Mouse (Mus musculus): ENCODE data around the gene Spsb2. TPM values are rescaled to one million over a fixed set of nuclear protein-coding genes. Genes with fewer than 3 reads are reported as not detected.

Gene Spsb2
- polyA plus RNA-seq, 1 experiment from 2014 or later: 9.5 TPM

DNA sequence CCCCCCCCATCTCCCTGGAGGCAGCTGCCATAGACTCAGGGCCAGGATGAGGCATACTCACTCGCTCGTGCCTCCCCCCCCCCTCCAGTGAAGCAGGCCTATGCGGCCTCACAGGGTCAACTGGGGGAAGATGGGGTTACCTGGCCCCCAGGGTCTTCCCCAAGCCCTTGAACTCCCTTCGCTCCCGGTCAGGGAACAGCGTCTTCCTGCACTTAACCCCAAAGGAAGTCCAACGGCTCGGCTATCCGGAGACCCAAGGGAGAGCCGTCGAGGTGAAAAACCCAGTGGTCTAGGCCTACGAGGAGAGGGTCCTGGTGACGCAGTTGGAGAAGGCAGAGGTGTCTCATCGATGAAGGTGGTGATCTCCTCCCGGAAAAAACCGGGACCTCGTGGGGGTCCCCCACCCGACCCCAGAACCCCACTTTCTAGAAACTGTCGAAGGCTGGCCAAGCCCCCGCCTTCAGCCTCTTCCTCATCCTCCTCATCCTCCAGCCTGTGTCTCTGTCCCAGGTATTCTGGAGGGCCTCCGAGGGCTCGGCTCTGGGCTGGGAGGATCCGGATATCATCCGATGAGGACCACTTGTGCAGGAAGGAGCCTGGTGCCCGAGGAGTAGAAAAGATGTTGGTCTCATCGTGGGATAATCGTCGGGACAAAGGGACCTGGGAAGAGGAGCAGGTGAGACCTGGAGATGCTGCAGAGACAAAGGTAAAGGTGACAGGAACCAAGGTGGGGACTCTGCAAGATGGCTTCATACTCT lies 50.3 kb downstream of the Spsb2 start:
- no peak overlapping the region for H3K4me2 ChIP-seq
- no peak overlapping the region for H3K9ac ChIP-seq
- ATAC-seq (ENCODE audit: insufficient read depth): no peak
- H3K36me3 ChIP-seq (replicated peaks): no peaks in the 10 kb centered on the region
- H3K9me3 ChIP-seq (replicated peaks): no peaks in the 10 kb centered on the region
- H3K4me3 ChIP-seq (replicated peaks): no peak overlapping the region
- H3K27me3 ChIP-seq: peaks cover 92% of the 10 kb centered on the region
- WGBS (ENCODE audit: insufficient replicate concordance): 59% methylated on average over 28 of the region's 28 CpGs
- H3K27ac ChIP-seq (replicated peaks): no peak overlapping the region
- peaks cover 14% of the 10 kb centered on the region; the same call in 1 of the 2 replicates for H3K4me1 ChIP-seq (replicated peaks)

DNA sequence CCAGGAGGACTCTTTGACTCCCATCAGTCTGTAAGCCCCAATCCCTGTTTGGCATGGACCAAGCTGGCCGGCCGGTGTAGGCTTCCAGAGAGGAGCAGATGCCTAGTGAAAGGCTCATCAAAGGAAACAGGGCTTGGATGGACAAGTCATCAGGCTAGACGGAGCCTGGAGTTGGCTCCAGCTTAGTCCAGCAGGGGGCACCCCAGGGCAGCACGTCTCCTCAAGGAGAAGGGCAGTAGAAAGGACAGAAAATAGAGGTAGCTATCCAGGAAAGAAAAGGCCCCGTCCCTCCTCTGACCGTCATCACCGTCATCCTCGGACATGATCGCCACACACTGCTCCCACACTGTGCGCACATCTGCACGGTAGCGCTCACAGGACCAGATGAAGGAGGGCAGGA lies 51.3 kb downstream of the Spsb2 start:
- Histone ChIP-seq H3K4me3 (replicated peaks) (no peak overlapping the region), H3K9me3 (replicated peaks) (no peaks in the 10 kb centered on the region), H3K9ac (no peak overlapping the region), H3K36me3 (replicated peaks) (no peaks in the 10 kb centered on the region), H3K27ac (replicated peaks) (no peak overlapping the region), H3K4me1 (replicated peaks) (peaks cover 14% of the 10 kb centered on the region; the same call in 1 of the 2 replicates), H3K4me2 (no peak overlapping the region), H3K27me3 (peaks cover 100% of the 10 kb centered on the region)
- ATAC-seq (ENCODE audit: insufficient read depth): 0 out of 2 replicates have a peak, but pooled peaks have one; percentile 22
- 4% methylated on average over 12 of the region's 12 CpGs for WGBS (ENCODE audit: insufficient replicate concordance)

Other genes starting within 250 kb of the Spsb2 start
- gene C1rb, start 238.4 kb upstream of the Spsb2 start, polyA plus RNA-seq (2015; fragmentation: Nextera tagmentation; extraction: Ambion mirVana): not detected in 2 replicates
- gene C1s2, start 172.6 kb upstream of the Spsb2 start, polyA plus RNA-seq (2015; fragmentation: Nextera tagmentation; extraction: Ambion mirVana): not detected in 2 replicates
- gene Lpcat3, start 145.6 kb upstream of the Spsb2 start, polyA plus RNA-seq (2015; fragmentation: Nextera tagmentation; extraction: Ambion mirVana): 82.0 and 85.6 TPM in 2 replicates
- gene Emg1, start 96.5 kb upstream of the Spsb2 start, polyA plus RNA-seq (2015; fragmentation: Nextera tagmentation; extraction: Ambion mirVana): 122 and 128 TPM in 2 replicates
- 242 and 243 TPM in 2 replicates for gene Phb2, start 96.3 kb upstream of the Spsb2 start, polyA plus RNA-seq (2015; fragmentation: Nextera tagmentation; extraction: Ambion mirVana)
- 38.1 and 43.7 TPM in 2 replicates for gene Ptpn6, start 69.9 kb upstream of the Spsb2 start, polyA plus RNA-seq (2015; fragmentation: Nextera tagmentation; extraction: Ambion mirVana)
- 75.9 and 76.4 TPM in 2 replicates for gene Grcc10, start 67.3 kb upstream of the Spsb2 start, polyA plus RNA-seq (2015; fragmentation: Nextera tagmentation; extraction: Ambion mirVana)
- gene Gm45234, start 52.6 kb upstream of the Spsb2 start, polyA plus RNA-seq (2015; fragmentation: Nextera tagmentation; extraction: Ambion mirVana): not detected in 2 replicates
- gene Atn1, start 52.1 kb upstream of the Spsb2 start, polyA plus RNA-seq (2015; fragmentation: Nextera tagmentation; extraction: Ambion mirVana): 1.3 and 2.0 TPM in 2 replicates
- 0.39 and 0.41 TPM in 2 replicates for gene Eno2, start 39.0 kb upstream of the Spsb2 start, polyA plus RNA-seq (2015; fragmentation: Nextera tagmentation; extraction: Ambion mirVana)
- not detected in 2 replicates for gene Lrrc23, start 28.9 kb upstream of the Spsb2 start, polyA plus RNA-seq (2015; fragmentation: Nextera tagmentation; extraction: Ambion mirVana)
- gene Tpi1, start 5.6 kb downstream of the Spsb2 start, polyA plus RNA-seq (2015; fragmentation: Nextera tagmentation; extraction: Ambion mirVana): 405 and 414 TPM in 2 replicates
- 54.9 and 55.4 TPM in 2 replicates for gene Usp5, start 20.8 kb downstream of the Spsb2 start, polyA plus RNA-seq (2015; fragmentation: Nextera tagmentation; extraction: Ambion mirVana)
- 192 and 194 TPM in 2 replicates for gene Cdca3, start 20.9 kb downstream of the Spsb2 start, polyA plus RNA-seq (2015; fragmentation: Nextera tagmentation; extraction: Ambion mirVana)
- gene Gnb3, start 31.6 kb downstream of the Spsb2 start, polyA plus RNA-seq (2015; fragmentation: Nextera tagmentation; extraction: Ambion mirVana): 0.29 and 0.68 TPM in 2 replicates
- gene P3h3, start 49.1 kb downstream of the Spsb2 start, polyA plus RNA-seq (2015; fragmentation: Nextera tagmentation; extraction: Ambion mirVana): 1.6 TPM in 2 replicates
- 0.06 and 0.09 TPM in 2 replicates for gene Gpr162, start 55.3 kb downstream of the Spsb2 start, polyA plus RNA-seq (2015; fragmentation: Nextera tagmentation; extraction: Ambion mirVana)
- gene Cd4, start 79.6 kb downstream of the Spsb2 start, polyA plus RNA-seq (2015; fragmentation: Nextera tagmentation; extraction: Ambion mirVana): 0.07 and 0.20 TPM in 2 replicates
- gene Lag3, start 103.0 kb downstream of the Spsb2 start, polyA plus RNA-seq (2015; fragmentation: Nextera tagmentation; extraction: Ambion mirVana): 0.13 and 0.18 TPM in 2 replicates
- 56.2 and 62.7 TPM in 2 replicates for gene Ptms, start 111.4 kb downstream of the Spsb2 start, polyA plus RNA-seq (2015; fragmentation: Nextera tagmentation; extraction: Ambion mirVana)
- 119 and 127 TPM in 2 replicates for gene Mlf2, start 122.7 kb downstream of the Spsb2 start, polyA plus RNA-seq (2015; fragmentation: Nextera tagmentation; extraction: Ambion mirVana)
- 52.4 and 55.1 TPM in 2 replicates for gene Cops7a, start 156.9 kb downstream of the Spsb2 start, polyA plus RNA-seq (2015; fragmentation: Nextera tagmentation; extraction: Ambion mirVana)
- 0.07 TPM in 2 replicates for gene Pianp, start 188.0 kb downstream of the Spsb2 start, polyA plus RNA-seq (2015; fragmentation: Nextera tagmentation; extraction: Ambion mirVana)
- 4.1 and 4.7 TPM in 2 replicates for gene Zfp384, start 200.5 kb downstream of the Spsb2 start, polyA plus RNA-seq (2015; fragmentation: Nextera tagmentation; extraction: Ambion mirVana)
- 27.6 and 30.9 TPM in 2 replicates for gene Ing4, start 231.1 kb downstream of the Spsb2 start, polyA plus RNA-seq (2015; fragmentation: Nextera tagmentation; extraction: Ambion mirVana)
- 1.7 and 2.4 TPM in 2 replicates for gene Acrbp, start 241.0 kb downstream of the Spsb2 start, polyA plus RNA-seq (2015; fragmentation: Nextera tagmentation; extraction: Ambion mirVana)

All from liver, embryonic 15.5 days (tissue).